Mouse (Mus musculus) heart, postnatal 25 days (tissue): ENCODE results near the gene Dennd1c. TPM values are rescaled to one million over a fixed set of nuclear protein-coding genes. Genes with fewer than 3 reads are reported as not detected.

ENCODE experiments used
- DNase-seq: peaks from one replicate; pipeline ENCODE4 v3.0.0; 2022; ENCODE audit warnings: low spot score
- intact Hi-C: fragments of 180-260 bp; cut with DNase I; formaldehyde crosslinking; loops from one replicate; pipeline ENCODE4 v1.15.1; 2025
- total RNA-seq, 2 experiments: library from RNA; stranded (reverse); gene quantifications; 2 replicates each; pipeline ENCODE4 v1.2.3; 2021

Gene Dennd1c
- total RNA-seq, 2 experiments from 2014 or later: 0.96 to 2.1 TPM

DNA sequence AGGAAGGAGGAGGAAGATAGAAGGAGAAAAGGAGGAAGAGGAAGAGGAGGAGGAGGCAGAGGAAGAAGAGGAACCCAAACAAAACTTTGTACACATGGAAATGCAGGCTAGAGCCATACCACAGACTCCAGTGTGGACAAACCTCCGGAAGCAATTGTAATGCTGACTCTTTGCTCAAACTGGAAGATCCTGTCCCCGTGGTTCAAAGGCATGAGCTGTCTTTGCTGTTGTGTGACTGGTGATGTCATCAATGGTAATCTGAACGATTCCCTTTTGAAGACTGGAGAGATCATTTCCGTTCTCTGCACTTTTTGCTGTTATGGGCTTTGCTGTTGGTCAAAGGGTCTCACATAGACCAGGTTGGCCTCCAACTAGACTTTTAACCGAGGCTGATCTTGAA lies 20.0 kb upstream of the Dennd1c start:
- intact Hi-C loops: loop anchor here (5.0 kb wide), 2 partner anchors 101 to 179 kb away; partner anchors contain the start of genes Alkbh7 and Vav1
- no peak for DNase-seq

- intact Hi-C loops: loop anchor here (1.0 to 5.0 kb wide), 4 partner anchors 71 to 238 kb away; partner anchors contain the start of genes Alkbh7 and Vav1
- DNase-seq: peak; percentile 58
Observed at GRCm38 (mm10) chr17:57096623-57096920, 18.3 kb upstream of the Dennd1c start.

DNA sequence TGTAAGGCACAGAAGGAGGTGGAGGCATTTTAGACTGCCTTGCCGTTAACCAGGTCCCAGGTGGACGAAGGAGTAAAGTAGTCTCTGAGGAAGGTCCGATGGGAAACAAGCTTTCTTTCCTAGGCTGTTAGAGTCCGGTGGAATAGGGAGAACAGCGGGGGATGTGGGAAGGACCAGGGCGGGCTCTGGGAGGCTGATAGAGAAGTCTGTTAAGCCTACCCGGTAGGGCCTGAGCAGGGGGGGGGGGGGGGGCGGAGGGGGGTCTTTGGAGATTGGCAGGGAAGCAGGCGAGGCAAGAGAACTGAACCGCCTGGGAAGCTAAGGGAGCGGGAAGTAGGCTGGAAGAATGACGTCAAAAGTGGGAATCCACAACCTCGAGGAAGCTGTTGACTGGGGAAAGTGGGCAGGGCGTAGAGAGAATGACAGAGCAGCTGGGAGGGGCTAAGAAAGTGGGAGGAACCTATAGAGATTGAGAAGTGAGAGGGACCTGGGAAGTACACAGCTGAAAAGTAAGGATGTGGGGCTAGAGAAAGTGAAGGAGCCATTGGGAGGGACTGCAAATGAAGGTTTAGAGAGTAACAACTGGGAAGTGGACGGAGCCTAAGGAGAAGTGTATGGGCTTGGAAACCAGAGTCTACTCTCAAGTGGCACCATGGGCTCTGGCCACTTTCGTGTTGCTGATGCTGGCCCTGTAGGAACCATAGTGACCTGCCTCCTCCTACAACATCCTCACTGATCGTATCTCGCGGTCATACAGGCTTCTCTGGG lies 17.7 kb upstream of the Dennd1c start:
- DNase-seq: peak; percentile 43
- intact Hi-C loops: loop anchor here (1.0 to 5.0 kb wide), 4 partner anchors 71 to 239 kb away; partner anchors contain the start of genes Alkbh7 and Vav1

GRCm38 (mm10) chr17:57094222-57094621 lies 15.9 kb upstream of the Dennd1c start:
- intact Hi-C loops: no loop called here
- no peak for DNase-seq

DNA sequence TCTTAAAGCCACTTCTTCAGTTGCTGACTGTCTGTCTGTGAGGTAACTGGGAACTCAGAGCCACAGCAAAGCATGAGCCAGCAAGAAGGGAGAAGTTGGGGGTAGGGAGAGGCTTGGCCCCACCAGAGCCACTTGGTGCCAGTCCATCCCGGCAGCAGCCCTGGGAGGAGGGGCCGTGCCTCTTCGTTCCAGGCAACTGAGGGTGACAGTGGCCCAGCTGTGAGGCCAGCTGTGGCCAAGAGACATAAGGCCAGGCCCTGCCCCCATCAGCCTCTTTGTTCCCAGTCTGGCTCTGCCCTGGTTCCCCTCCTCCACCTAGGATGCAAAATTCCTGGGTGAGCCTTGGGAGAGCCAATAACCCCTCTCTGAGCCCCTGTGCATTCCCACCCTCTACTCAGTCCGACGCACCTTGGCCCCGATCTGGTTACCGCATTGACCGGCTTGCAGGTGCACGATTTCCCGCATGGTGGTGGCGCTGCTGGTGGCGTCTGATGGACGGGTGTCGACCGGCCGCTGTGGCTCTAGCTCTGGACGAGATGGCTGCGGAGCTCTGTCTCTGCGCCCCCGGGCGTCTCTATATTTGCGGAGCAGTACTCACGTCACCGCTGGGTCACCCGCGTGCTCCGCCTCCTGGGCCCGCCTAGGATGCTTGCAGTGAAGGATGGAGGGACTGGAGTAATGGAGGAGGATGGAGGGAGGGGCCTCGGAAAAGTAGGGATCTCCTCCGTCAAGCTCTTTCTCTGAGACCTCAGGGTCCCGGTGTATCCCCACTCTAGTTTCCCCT lies 8.9 kb upstream of the Dennd1c start, which contains the start of gene Tubb4a:
Tubb4a (minus strand) TSS at position 734 of the 784 bp plus-strand sequence.
- intact Hi-C loops: no loop called here
- DNase-seq: no peak

- no peak for DNase-seq
- intact Hi-C loops: no loop called here
Observed at GRCm38 (mm10) chr17:57085970-57086757, 7.8 kb upstream of the Dennd1c start.

GRCm38 (mm10) chr17:57082481-57082880 lies 4.2 kb upstream of the Dennd1c start:
- intact Hi-C loops: no loop called here
- no peak for DNase-seq

DNA sequence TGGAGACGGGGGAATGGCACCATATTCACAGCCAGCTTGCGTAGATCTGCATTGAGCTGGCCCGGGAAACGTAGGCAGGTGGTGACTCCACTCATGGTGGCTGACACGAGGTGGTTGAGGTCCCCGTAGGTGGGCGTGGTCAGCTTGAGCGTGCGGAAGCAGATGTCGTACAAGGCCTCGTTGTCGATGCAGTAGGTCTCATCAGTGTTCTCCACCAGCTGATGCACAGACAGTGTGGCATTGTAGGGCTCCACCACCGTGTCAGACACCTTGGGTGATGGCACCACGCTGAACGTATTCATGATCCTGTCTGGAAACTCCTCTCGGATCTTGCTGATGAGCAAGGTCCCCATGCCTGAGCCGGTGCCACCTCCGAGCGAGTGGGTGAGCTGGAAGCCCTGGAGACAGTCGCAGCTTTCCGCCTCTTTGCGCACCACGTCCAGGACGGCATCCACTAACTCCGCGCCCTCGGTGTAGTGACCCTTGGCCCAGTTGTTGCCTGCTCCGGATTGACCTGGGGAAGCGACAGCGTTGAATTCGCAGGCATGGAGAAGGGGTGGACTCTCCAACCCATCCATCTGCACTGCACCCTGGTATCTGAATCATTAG lies 3.0 kb upstream of the Dennd1c start:
- intact Hi-C loops: no loop called here
- no peak for DNase-seq

DNA sequence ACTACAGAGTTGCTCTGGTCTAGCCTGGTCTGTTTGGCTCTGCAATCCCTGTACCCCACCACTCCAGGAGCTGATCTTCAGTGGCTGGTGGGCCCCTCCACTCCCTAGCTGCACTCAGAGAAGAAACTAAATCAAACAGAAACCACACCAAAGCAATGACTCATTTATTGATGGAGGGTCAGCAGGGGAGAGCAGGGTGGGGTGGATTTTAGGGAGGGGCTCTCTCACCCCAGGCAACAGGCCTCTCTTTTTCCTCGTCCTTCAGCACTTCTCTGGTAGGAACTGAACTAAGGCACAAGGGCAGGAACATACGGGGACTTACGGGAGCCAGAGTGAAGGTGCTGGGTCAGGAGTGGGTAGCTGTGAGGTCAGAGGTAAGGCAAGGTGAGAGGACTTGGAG lies 1.6 kb upstream of the Dennd1c start:
- no peak for DNase-seq
- intact Hi-C loops: no loop called here

DNA sequence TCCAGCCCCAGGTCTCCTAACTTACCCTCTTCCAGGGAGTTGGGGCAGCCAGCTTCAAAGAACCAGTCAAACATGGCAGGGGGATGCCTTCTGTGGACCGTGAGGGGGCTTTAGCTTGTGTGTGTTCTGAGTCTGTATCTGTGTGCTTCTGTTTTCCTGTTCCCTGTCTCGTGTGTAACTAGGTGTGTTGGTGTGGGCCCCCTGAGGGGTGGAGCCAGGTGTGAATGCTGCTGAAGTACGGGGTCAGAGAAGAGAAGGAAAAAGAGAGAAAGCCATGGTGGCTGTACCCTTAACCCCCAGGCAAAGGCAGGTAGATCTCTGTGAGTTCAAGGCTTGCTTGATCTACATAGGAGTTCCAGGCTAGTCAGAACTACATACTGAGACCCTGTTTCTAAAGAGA lies 1.4 kb downstream of the Dennd1c start:
- intact Hi-C loops: no loop called here
- no peak for DNase-seq

- intact Hi-C loops: no loop called here
- DNase-seq: no peak
Observed at GRCm38 (mm10) chr17:57070699-57071098, 7.6 kb downstream of the Dennd1c start.

DNA sequence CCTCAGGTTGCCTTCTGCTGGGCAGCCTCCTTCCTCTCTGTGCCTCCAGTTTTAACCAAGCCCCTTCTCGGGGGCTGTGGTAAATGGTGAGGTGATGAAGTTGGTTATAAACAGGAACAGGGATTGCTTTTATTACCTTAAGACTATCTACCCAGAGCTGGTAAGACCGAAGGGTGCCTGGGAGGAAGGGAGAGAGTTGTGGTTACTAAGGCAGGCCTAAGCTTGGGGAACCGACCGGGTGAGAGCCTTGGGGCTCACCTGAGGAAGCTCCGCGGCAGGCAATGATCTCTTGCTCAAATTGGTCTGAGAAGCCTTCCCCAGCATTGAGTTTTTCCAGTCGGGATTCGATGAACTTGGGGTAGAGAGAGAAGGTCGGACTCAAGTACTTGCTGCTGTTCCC lies 8.0 kb downstream of the Dennd1c start:
- no peak for DNase-seq
- intact Hi-C loops: no loop called here

- intact Hi-C loops: loop anchor here (10.0 kb wide), 1 partner anchor 268 kb away; no protein-coding TSS in a partner anchor
- no peak for DNase-seq
Observed at GRCm38 (mm10) chr17:57066908-57067307, 11.4 kb downstream of the Dennd1c start.

GRCm38 (mm10) chr17:57063031-57063430 lies 15.3 kb downstream of the Dennd1c start:
- intact Hi-C loops: loop anchor here (10.0 kb wide), 1 partner anchor 272 kb away; no protein-coding TSS in a partner anchor
- DNase-seq: no peak

DNA sequence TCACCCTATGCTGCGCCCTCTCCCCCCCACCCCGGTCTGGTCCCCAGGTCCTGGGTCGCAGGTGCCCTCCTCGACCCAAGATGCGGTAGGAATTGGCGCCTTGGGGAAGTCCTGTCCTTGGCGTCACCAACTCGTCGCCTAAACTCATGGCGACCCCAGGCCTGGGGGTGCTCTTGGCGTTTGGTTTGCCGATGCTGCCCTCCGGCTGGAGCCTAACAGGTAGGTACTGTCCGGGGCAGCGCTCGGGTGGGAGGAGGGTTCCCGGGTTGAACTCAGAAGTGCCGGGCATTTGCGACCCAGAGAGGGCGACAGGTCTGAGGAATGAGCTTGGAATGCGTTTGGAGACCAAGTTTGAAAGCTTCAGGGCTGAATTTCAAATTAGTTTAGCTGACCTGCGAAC lies 15.8 kb downstream of the Dennd1c start:
- no peak for DNase-seq
- intact Hi-C loops: loop anchor here (10.0 kb wide), 1 partner anchor 272 kb away; no protein-coding TSS in a partner anchor

DNA sequence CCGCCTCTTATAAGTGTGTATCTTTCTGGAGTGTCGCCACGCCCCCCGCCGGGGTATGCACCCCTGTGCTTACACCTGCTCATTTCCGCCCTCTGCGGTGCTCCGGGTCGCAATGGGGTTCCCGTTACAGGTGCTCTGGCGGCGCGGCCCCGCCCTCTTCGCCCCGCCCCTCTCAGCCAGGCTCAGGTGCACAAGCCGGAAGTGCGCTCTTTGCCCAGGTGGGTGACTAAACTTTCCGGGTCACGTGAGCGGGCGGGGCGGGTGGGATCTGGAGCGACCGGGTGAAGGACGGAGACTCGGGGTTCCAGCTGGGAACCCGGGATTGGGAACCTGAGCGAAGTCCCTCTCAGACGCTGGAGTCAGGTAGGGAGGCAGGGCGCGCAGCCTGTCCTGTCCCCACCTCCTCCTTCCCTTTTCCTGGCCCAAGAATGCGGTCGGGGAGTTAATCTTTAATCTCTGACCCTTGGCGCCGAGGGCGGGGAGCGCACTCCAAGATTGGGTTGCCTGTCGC lies 16.2 kb downstream of the Dennd1c start:
- DNase-seq: no peak
- intact Hi-C loops: loop anchor here (10.0 kb wide), 1 partner anchor 273 kb away; no protein-coding TSS in a partner anchor

DNA sequence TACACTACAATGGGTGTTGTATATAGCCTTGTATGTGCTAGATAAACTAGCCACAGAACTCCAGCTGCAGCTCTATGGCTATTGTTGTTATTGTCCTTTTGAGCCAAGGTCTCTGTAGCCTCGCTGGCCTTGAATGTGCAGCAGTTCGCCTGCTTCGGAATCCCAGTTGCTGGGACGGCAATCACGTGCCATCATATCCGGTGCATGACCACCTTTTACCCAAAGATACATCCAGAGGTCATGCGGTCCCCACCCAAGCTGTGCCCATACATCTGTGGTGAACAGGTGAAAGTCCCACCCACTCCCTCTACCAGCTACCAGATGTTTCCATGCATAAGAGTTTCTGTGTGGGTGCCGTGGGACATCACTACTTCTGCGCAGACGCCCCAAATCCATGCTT lies 17.2 kb downstream of the Dennd1c start:
- no peak for DNase-seq
- intact Hi-C loops: loop anchor here (2.0 to 10.0 kb wide), 2 partner anchors 106 to 274 kb away; no protein-coding TSS in a partner anchor

GRCm38 (mm10) chr17:57060231-57060801 lies 18.0 kb downstream of the Dennd1c start:
- peak; percentile 92 for DNase-seq
- intact Hi-C loops: loop anchor here (2.0 to 10.0 kb wide), 2 partner anchors 106 to 274 kb away; no protein-coding TSS in a partner anchor

DNA sequence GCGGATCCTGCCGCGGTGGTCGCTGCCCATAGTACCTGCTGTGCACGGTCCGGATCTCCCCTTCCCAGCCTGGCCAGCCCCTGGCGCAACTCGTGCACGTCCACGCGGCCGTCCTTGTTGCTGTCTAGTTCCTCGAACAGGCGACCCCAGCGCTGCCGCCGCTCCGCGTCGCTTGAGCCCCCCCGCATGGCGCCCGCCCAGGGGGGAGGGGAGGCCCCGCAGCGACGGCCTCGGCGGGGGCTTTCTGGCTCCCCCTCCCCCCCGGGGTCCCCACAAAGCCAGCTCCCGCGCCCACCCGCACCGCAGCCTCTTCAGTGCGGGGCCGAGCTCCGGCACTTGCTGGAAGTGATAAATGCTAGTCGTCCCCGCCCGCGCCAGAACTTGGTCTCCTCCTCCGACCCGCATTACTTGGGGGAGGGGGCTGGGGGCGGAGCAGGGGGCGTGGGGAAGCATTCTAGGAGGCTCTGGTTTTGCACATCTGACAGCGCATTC lies 18.8 kb downstream of the Dennd1c start, which contains the start of gene Slc25a23:
Slc25a23 (minus strand) TSS at position 378 of the 492 bp plus-strand sequence.
- intact Hi-C loops: loop anchor here (2.0 to 5.0 kb wide), 2 partner anchors 67 to 229 kb away; partner anchors contain the start of genes Clpp and Rfx2
- DNase-seq: peak; percentile 42
